Mouse (Mus musculus): Measurements from ENCODE around the gene Asic5.

The Asic5 gene

GRCm38 (mm10) chr3:82014148-82014703, 32.1 kb downstream of the Asic5 start:
- no peak for DNase-seq (ENCODE audit: low spot score in 2 of 2)

GRCm38 (mm10) chr3:82022421-82022920, 40.4 kb downstream of the Asic5 start:
- DNase-seq (ENCODE audit: low spot score in 2 of 2): no peak

GRCm38 (mm10) chr3:82023065-82023464, 41.0 kb downstream of the Asic5 start:
- no peak for DNase-seq (ENCODE audit: low spot score in 2 of 2)

GRCm38 (mm10) chr3:82027286-82027685, 45.2 kb downstream of the Asic5 start:
- no peak for DNase-seq (ENCODE audit: low spot score in 2 of 2)

- no peak for DNase-seq (ENCODE audit: low spot score in 2 of 2)
Measured at GRCm38 (mm10) chr3:82029229-82029628, 47.1 kb downstream of the Asic5 start.

GRCm38 (mm10) chr3:82030008-82030748, 48.1 kb downstream of the Asic5 start:
- DNase-seq (ENCODE audit: low spot score in 2 of 2): no peak

GRCm38 (mm10) chr3:82036262-82037044, 54.4 kb downstream of the Asic5 start:
- DNase-seq (ENCODE audit: low spot score in 2 of 2): no peak

- DNase-seq (ENCODE audit: low spot score in 2 of 2): no peak
Measured at GRCm38 (mm10) chr3:82043676-82044075, 61.6 kb downstream of the Asic5 start.

GRCm38 (mm10) chr3:82044902-82045301, 62.8 kb downstream of the Asic5 start:
- DNase-seq (ENCODE audit: low spot score in 2 of 2): no peak

- no peak for DNase-seq (ENCODE audit: low spot score in 2 of 2)
Measured at GRCm38 (mm10) chr3:82046087-82046486, 64.0 kb downstream of the Asic5 start.

GRCm38 (mm10) chr3:82047100-82047753, 65.1 kb downstream of the Asic5 start:
- DNase-seq (ENCODE audit: low spot score in 2 of 2): no peak

GRCm38 (mm10) chr3:82048078-82048477, 66.0 kb downstream of the Asic5 start:
- DNase-seq (ENCODE audit: low spot score in 2 of 2): no peak

- no peak for DNase-seq (ENCODE audit: low spot score in 2 of 2)
Measured at GRCm38 (mm10) chr3:82048681-82049080, 66.6 kb downstream of the Asic5 start.

GRCm38 (mm10) chr3:82051468-82051867, 69.4 kb downstream of the Asic5 start:
- no peak for DNase-seq (ENCODE audit: low spot score in 2 of 2)

GRCm38 (mm10) chr3:82052029-82052428, 69.9 kb downstream of the Asic5 start:
- DNase-seq (ENCODE audit: low spot score in 2 of 2): no peak

- DNase-seq (ENCODE audit: low spot score in 2 of 2): no peak
Measured at GRCm38 (mm10) chr3:82054283-82054974, 72.3 kb downstream of the Asic5 start.

- no peak for DNase-seq (ENCODE audit: low spot score in 2 of 2)
Measured at GRCm38 (mm10) chr3:82057201-82057600, 75.1 kb downstream of the Asic5 start.

GRCm38 (mm10) chr3:82061402-82062180, 79.5 kb downstream of the Asic5 start:
- no peak for DNase-seq (ENCODE audit: low spot score in 2 of 2)

- no peak for DNase-seq (ENCODE audit: low spot score in 2 of 2)
Measured at GRCm38 (mm10) chr3:82067830-82068229, 85.7 kb downstream of the Asic5 start.
